Mouse (Mus musculus): ENCODE results near the gene Slc16a13. TPM values are rescaled to one million over a fixed set of nuclear protein-coding genes. Genes with fewer than 3 reads are reported as not detected.

Slc16a13 gene
- total RNA-seq, 1 experiment: 12.4 TPM

DNA sequence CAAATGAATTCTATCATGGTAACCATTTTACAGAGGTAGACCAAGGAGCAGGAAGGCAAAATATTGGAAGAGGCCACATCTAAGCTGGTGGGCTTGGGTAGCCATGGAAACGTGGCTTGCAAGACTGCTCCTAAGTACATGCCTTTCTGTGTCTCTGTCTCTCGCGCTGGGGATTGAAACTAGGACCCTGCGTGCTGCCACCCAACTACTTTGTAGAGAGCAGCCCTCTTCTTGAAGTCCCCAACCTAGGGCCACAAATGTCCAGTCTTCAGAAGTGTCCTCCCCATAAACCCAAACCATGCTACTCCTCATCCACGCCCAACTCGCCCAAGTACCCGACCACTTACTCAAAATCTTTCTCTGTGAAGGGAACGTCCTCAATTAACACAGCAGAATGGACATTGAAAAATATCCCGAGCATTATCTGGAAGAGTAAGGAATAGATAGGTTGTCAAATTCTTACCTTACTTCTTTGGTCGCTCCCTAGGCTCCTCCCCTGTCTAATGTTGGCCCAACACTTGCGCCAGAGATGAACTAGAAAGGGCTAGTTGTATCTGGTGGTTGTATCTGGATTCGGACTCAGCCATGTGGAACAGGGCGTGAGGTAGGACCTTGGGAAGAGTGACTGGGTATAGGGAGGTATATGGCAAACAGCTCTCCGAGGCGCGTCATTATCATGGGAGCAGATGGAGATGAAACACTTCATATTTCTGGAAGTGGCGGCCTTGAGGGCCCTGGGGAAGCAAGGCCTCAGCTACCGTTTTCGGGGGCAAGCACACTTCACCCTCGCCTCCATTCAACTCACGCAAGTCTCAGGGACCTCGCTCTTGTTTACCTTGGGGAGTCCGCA, 18.0 kb upstream of the Slc16a13 start:
- H3K4me3 ChIP-seq (ENCODE audit: insufficient read depth in 1 of 2, low read depth in 1 of 2, low read length in 2 of 2, poor library complexity in 1 of 2, severe bottlenecking in 1 of 2): peak overlapping the region; percentile 86 to 98
- no peak for DNase-seq (ENCODE audit: low read depth, low spot score)
- in situ Hi-C loops (cut with MboI; ENCODE audit: low sequenced_read_pairs in 2 of 2, unreplicated experiment in 2 of 2): no loop called here
- H3K27ac ChIP-seq (ENCODE audit: insufficient read depth, low read depth, low read length, poor library complexity, severe bottlenecking): no peak overlapping the region
- H3K4me1 ChIP-seq (ENCODE audit: control insufficient read depth in 2 of 2, insufficient read depth in 2 of 2, low read length in 2 of 2, poor library complexity in 1 of 2): peaks cover 7 to 16% of the 10 kb centered on the region in 2 experiments; a peak in 3 of 4 replicates
- H3K36me3 ChIP-seq (ENCODE audit: control insufficient read depth, insufficient read depth, low read length, poor library complexity, severe bottlenecking): peaks cover 17% of the 10 kb centered on the region
- TF ChIP-seq HCFC1 (IDR thresholded peaks at IDR 0.05; ENCODE audit: borderline replicate concordance, insufficient read depth, low read length): no peak
- TF ChIP-seq CHD2 (IDR thresholded peaks at IDR 0.05; ENCODE audit: low read depth, low read length): no peak
- no peak for TF ChIP-seq ZNF384 (IDR thresholded peaks at IDR 0.05; ENCODE audit: low read depth, low read length)
- TF ChIP-seq MAFK (IDR thresholded peaks at IDR 0.05; ENCODE audit: insufficient read depth, low read depth, low read length): no peak
- TF ChIP-seq ZC3H11A (IDR thresholded peaks at IDR 0.05; ENCODE audit: borderline replicate concordance, low read depth, low read length): no peak
- no peaks in the 10 kb centered on the region for H3K9me3 ChIP-seq (ENCODE audit: control insufficient read depth, insufficient read depth, low read depth, low read length)
- H3K9ac ChIP-seq (ENCODE audit: insufficient read depth, low read depth, low read length, poor library complexity, severe bottlenecking): peak overlapping the region; percentile 89

DNA sequence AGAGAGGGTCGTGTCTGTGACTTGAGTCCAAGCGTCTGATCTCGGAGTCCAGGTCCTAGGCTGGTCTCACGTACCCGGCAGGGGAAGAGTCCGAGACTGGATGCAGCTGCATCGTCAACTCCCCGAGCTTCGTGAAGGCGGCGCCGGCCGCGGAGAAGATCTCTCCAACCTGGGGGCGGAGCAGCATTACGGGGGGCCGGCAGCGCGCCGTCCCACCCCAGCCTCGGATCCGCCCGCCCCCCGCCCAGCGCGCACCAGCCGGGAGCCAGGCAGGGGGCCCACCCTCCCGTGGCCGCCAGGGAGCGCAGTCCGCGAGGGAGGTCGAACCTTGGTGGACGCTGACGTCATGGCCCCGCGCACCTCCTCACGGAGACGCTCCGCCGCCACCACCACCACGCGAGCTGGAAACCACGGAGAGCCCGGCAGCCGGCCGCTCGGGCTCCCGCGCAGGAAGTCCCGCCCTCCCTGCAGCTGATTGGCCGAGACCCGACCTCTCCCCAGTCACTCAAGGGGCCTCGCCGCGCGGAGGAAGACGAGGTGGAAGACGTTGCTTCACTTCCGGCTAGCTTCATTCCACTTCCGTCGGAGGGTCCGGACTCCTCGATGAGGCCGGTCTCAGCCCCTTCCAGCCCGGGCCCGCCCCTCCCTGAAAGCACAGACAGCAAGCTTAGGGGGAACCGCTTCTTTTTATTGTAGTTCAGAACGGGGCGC, 16.7 kb upstream of the Slc16a13 start, which contains the start of gene 0610010K14Rik:
TSS of gene 0610010K14Rik (minus strand) at position 458 of the 711 bp plus-strand sequence.
- peak within 1 kb of the TSS; percentile 86 to 98 for H3K4me3 ChIP-seq (ENCODE audit: insufficient read depth in 1 of 2, low read depth in 1 of 2, low read length in 2 of 2, poor library complexity in 1 of 2, severe bottlenecking in 1 of 2)

DNA sequence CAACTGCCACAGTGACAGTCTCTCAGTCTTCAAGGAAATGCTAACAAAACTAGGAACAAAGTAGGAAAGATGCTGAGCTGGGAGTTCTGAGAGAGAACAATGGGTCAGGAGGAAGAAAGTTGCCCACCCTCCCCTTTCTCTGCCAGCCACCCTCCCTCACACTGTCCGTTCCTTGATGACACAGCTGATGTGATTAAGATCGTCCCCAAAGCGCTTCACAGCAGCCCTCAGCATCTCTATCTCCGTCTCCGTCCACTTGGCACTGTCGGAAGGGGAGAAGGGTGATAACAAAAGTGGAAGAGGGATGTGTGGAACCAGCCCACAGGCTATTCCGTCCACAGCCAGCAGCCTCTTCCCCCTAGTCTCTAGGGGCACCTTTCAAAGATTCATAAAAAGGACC, 15.9 kb upstream of the Slc16a13 start:
- peaks cover 11 to 25% of the 10 kb centered on the region in 2 experiments; a peak in 3 of 4 replicates for H3K4me1 ChIP-seq (ENCODE audit: control insufficient read depth in 2 of 2, insufficient read depth in 2 of 2, low read length in 2 of 2, poor library complexity in 1 of 2)
- DNase-seq (ENCODE audit: low read depth, low spot score): no peak

More for the DNA sequence above, 16.7 kb upstream of the Slc16a13 start, which contains the start of gene 0610010K14Rik:
- peak within 1 kb of the TSS; percentile 73 for H3K27ac ChIP-seq (ENCODE audit: insufficient read depth, low read depth, low read length, poor library complexity, severe bottlenecking)
- H3K36me3 ChIP-seq (ENCODE audit: control insufficient read depth, insufficient read depth, low read length, poor library complexity, severe bottlenecking): peaks cover 17% of the 10 kb centered on the region
- in situ Hi-C loops (cut with MboI; ENCODE audit: low sequenced_read_pairs in 2 of 2, unreplicated experiment in 2 of 2): no loop called here
- H3K9ac ChIP-seq (ENCODE audit: insufficient read depth, low read depth, low read length, poor library complexity, severe bottlenecking): peak within 1 kb of the TSS; percentile 89
- TF ChIP-seq HCFC1 (IDR thresholded peaks at IDR 0.05; ENCODE audit: borderline replicate concordance, insufficient read depth, low read length) (no peak), MAFK (IDR thresholded peaks at IDR 0.05; ENCODE audit: insufficient read depth, low read depth, low read length) (no peak), ZNF384 (IDR thresholded peaks at IDR 0.05; ENCODE audit: low read depth, low read length) (no peak), CHD2 (IDR thresholded peaks at IDR 0.05; ENCODE audit: low read depth, low read length) (peak; percentile 57; the same call in 1 of the 2 replicates), ZC3H11A (IDR thresholded peaks at IDR 0.05; ENCODE audit: borderline replicate concordance, low read depth, low read length) (no peak)
- no peaks in the 10 kb centered on the region for H3K9me3 ChIP-seq (ENCODE audit: control insufficient read depth, insufficient read depth, low read depth, low read length)
- DNase-seq (ENCODE audit: low read depth, low spot score): peak; percentile 94
- peaks cover 11 to 22% of the 10 kb centered on the region in 2 experiments; a peak in 3 of 4 replicates for H3K4me1 ChIP-seq (ENCODE audit: control insufficient read depth in 2 of 2, insufficient read depth in 2 of 2, low read length in 2 of 2, poor library complexity in 1 of 2)

DNA sequence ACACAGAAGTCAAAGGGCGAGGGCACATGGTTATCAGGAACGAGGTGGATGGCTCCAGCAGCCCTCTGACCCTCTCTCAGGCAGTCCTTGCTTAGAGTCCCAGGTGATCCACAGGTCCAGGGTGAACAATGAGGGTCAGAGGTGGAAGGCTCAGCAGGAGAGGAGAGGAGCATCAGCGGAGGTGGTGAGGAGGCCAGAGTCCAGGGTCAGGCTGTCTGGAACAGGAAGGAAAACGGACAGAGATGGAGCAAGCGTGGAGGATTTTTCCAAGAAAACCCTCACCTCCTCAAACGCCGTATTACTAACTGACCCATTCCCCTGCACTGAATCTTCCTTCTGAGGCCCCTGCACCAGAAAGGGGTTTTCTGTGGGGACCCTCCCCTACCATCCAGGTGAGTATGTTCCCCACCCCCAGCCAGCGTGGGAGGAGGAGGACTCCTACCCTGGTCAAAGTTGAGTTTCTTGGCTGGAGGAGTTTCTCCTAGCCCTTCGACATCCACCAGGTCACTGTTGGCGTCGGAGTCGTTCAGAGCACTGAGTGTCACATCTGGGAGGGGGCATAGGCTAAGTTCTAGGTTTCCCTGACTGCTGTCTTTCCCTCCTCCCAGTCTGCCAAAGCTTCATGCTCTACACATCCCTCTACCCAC, 14.5 kb upstream of the Slc16a13 start:
- no peak overlapping the region for H3K4me3 ChIP-seq (ENCODE audit: insufficient read depth in 1 of 2, low read depth in 1 of 2, low read length in 2 of 2, poor library complexity in 1 of 2, severe bottlenecking in 1 of 2)

More for the DNA sequence above, 15.9 kb upstream of the Slc16a13 start:
- Histone ChIP-seq H3K9ac (ENCODE audit: insufficient read depth, low read depth, low read length, poor library complexity, severe bottlenecking) (peak overlapping the region; percentile 45; the same call in 1 of the 2 replicates), H3K4me3 (ENCODE audit: insufficient read depth in 1 of 2, low read depth in 1 of 2, low read length in 2 of 2, poor library complexity in 1 of 2, severe bottlenecking in 1 of 2) (peak overlapping the region in 1 of 2 experiments; percentile 86; a peak in 3 of 4 replicates), H3K27ac (ENCODE audit: insufficient read depth, low read depth, low read length, poor library complexity, severe bottlenecking) (no peak overlapping the region), H3K36me3 (ENCODE audit: control insufficient read depth, insufficient read depth, low read length, poor library complexity, severe bottlenecking) (peaks cover 17% of the 10 kb centered on the region), H3K9me3 (ENCODE audit: control insufficient read depth, insufficient read depth, low read depth, low read length) (no peaks in the 10 kb centered on the region)
- in situ Hi-C loops (cut with MboI; ENCODE audit: low sequenced_read_pairs in 2 of 2, unreplicated experiment in 2 of 2): no loop called here
- TF ChIP-seq CHD2 (IDR thresholded peaks at IDR 0.05; ENCODE audit: low read depth, low read length) (no peak), HCFC1 (IDR thresholded peaks at IDR 0.05; ENCODE audit: borderline replicate concordance, insufficient read depth, low read length) (no peak), ZNF384 (IDR thresholded peaks at IDR 0.05; ENCODE audit: low read depth, low read length) (no peak), MAFK (IDR thresholded peaks at IDR 0.05; ENCODE audit: insufficient read depth, low read depth, low read length) (no peak), ZC3H11A (IDR thresholded peaks at IDR 0.05; ENCODE audit: borderline replicate concordance, low read depth, low read length) (no peak)

More for the DNA sequence above, 14.5 kb upstream of the Slc16a13 start:
- no peak for TF ChIP-seq CHD2 (IDR thresholded peaks at IDR 0.05; ENCODE audit: low read depth, low read length)
- TF ChIP-seq HCFC1 (IDR thresholded peaks at IDR 0.05; ENCODE audit: borderline replicate concordance, insufficient read depth, low read length): no peak
- no peak for TF ChIP-seq ZNF384 (IDR thresholded peaks at IDR 0.05; ENCODE audit: low read depth, low read length)
- no peak for TF ChIP-seq MAFK (IDR thresholded peaks at IDR 0.05; ENCODE audit: insufficient read depth, low read depth, low read length)
- no peak for TF ChIP-seq ZC3H11A (IDR thresholded peaks at IDR 0.05; ENCODE audit: borderline replicate concordance, low read depth, low read length)
- Histone ChIP-seq H3K9me3 (ENCODE audit: control insufficient read depth, insufficient read depth, low read depth, low read length) (no peaks in the 10 kb centered on the region), H3K27ac (ENCODE audit: insufficient read depth, low read depth, low read length, poor library complexity, severe bottlenecking) (no peak overlapping the region), H3K4me1 (ENCODE audit: control insufficient read depth in 2 of 2, insufficient read depth in 2 of 2, low read length in 2 of 2, poor library complexity in 1 of 2) (peaks cover 14 to 25% of the 10 kb centered on the region in 2 experiments), H3K36me3 (ENCODE audit: control insufficient read depth, insufficient read depth, low read length, poor library complexity, severe bottlenecking) (peaks cover 17% of the 10 kb centered on the region), H3K9ac (ENCODE audit: insufficient read depth, low read depth, low read length, poor library complexity, severe bottlenecking) (0 out of 2 replicates have a peak overlapping the region, but pooled peaks have one; percentile 13)
- no peak for DNase-seq (ENCODE audit: low read depth, low spot score)
- in situ Hi-C loops (cut with MboI; ENCODE audit: low sequenced_read_pairs in 2 of 2, unreplicated experiment in 2 of 2): no loop called here
